Mouse (Mus musculus): ENCODE measurements around the gene Nrarp.
A peak's percentile ranks its signal among the peaks of the same experiment; 100 is the strongest.

The Nrarp gene

DNA sequence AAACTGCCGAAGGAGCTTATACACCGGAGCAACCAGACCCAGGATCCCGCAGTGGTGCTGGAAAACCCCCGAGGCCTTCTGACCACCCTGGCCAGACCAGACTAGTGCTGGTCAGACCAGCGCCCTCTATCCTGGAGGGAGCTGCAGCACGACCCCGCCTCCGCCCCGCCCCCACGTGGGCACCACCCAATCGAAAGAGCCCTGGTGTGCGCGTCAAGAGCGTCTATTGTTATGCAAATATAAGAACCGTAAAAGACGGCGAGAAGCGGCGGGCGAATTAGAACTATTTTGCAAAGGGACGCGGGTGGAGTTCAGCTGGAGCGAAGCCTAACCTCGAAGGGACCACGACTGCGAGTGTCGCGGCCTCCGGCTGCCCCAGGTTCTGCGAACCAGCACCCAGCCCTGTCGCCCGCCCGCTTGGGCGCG, at the start of gene Nrarp:
Gene Nrarp, plus strand, starts transcription at position 281 of the 426 bp plus-strand sequence.
- peak; percentile 74 for DNase-seq (ENCODE audit: low spot score)

- peak; percentile 57 for DNase-seq (ENCODE audit: low spot score)
Measured at GRCm38 (mm10) chr2:25131601-25132000, 49.0 kb upstream of the Nrarp start.

GRCm38 (mm10) chr2:25137832-25138231, 42.7 kb upstream of the Nrarp start:
- DNase-seq (ENCODE audit: low spot score), result peak; percentile 74

GRCm38 (mm10) chr2:25141185-25141584, 39.4 kb upstream of the Nrarp start:
- no peak for DNase-seq (ENCODE audit: low spot score)

DNA sequence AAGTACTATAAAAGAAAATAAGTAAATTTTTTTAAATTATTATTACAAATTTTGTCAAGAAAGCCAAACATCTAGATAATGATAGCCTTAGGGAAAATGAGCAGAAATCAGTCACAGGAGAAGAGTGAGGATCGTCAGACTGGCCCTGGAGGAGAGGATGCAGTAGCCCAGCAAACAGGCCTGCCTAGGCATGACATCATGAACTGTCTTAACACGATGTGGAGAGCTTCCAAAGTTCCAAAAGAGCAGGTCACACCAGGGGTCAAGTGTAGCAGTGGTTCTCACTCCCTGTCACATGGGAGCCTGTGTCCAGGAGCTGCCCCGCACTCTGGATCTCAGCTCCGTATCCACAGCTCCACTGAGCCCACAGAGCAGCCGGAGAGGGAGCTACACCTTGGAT, 38.6 kb upstream of the Nrarp start:
- DNase-seq (ENCODE audit: low spot score), result no peak

GRCm38 (mm10) chr2:25145346-25145745, 35.2 kb upstream of the Nrarp start:
- no peak for DNase-seq (ENCODE audit: low spot score)

DNA sequence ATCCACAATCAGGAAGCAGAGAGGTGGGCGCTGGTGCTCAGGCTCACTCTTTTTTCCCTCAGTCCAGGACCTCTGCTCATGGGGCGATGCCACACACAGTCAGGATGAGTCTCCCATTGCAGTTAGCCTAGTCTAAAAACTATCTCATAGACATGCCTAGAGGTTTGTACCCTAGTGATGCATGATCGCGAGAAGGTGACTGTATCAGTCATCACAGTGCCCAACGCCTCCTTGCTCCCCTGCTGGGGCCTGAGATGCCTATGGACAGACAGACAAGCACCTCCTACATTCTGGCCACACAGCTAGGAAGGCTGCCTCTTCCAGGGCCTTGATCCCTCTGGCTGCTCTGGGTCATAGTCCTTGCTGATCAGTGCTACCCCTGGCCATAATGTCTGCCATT, 33.2 kb upstream of the Nrarp start:
- DNase-seq (ENCODE audit: low spot score), result no peak

- DNase-seq (ENCODE audit: low spot score), result no peak
Measured at GRCm38 (mm10) chr2:25147892-25148291, 32.7 kb upstream of the Nrarp start.

- no peak for DNase-seq (ENCODE audit: low spot score)
Measured at GRCm38 (mm10) chr2:25149643-25150042, 30.9 kb upstream of the Nrarp start.

GRCm38 (mm10) chr2:25151280-25151956, 29.1 kb upstream of the Nrarp start:
- DNase-seq (ENCODE audit: low spot score), result no peak

DNA sequence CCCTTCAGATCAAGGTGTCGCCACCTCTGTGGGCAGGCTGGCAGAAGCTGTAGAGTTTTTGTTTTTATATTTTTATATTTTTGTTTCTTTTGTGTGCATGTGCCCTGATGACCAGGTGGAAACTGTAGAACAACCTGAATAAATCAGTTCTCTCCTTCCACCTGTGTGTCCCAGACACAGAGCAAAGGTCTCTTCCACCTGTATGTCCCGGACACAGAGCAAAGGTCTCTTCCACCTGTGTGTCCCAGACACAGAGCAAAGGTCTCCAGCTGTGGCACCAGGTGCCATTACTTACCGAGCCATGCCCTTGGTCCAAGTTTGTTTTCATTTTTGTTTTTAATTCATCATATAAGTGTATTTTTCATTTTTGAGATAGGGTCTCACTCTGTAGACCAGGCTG, 24.4 kb upstream of the Nrarp start:
- no peak for DNase-seq (ENCODE audit: low spot score)

- no peak for DNase-seq (ENCODE audit: low spot score)
Measured at GRCm38 (mm10) chr2:25156990-25157389, 23.6 kb upstream of the Nrarp start.

GRCm38 (mm10) chr2:25157655-25158054, 22.9 kb upstream of the Nrarp start:
- peak; percentile 65 for DNase-seq (ENCODE audit: low spot score)

- DNase-seq (ENCODE audit: low spot score), result no peak
Measured at GRCm38 (mm10) chr2:25167481-25167880, 13.1 kb upstream of the Nrarp start.

DNA sequence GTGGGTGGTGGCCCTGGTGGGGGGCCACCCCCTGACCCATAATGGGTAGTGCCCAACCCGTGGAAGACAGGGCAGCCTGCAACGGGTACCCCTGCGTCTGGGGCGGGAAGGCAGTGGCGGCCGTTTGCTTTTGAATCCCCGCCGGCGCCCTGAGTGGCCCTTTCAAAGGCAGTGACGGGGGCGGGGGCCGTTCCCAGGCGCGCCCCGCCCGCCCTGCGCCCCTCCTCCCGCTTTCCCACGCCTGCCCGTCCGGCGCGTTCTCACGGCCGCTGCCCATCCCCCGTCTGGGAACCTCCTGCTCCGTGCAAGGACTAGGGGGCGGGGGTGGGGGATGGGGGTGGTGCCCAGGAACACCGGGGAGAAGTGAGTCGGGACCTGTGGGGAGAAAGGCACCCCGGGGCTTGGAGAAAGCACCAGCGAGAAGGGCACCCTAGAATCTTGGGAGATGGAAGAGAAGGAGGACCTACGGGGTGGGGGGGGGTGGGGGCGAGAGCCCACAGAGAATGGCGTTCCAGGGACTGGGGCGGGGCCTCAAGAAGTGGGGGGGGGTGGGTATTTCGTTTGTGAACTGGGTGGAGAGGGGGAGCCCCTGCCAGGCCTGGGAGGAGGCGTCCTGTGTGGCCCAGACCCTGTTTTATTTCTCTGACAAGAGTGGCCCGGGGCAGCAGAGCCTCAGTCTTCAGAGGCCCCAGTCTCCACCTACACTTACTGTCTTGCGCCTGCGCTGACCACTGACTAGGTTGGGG, 12.5 kb upstream of the Nrarp start:
- no peak for DNase-seq (ENCODE audit: low spot score)

GRCm38 (mm10) chr2:25168665-25168978, 11.9 kb upstream of the Nrarp start:
- no peak for DNase-seq (ENCODE audit: low spot score)

DNA sequence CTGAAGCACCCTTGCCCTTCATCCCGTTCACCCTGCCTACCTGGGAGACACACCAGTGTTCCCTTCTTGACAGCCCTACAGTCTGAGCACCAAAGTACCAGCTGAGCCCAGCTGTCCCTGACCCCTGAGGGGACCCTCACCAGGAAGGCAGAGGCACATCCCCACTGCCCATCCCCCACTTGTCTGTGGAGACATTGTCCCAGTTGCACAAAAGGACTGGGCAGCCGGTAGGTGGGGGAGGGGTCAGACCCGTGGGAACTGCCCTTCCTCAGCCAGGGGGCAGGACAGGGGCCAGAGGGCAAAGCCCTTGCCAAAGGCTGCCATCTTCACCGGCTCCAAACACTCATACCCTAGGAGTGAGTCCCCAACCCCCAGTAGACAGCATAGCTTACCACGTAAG, 10.8 kb upstream of the Nrarp start:
- DNase-seq (ENCODE audit: low spot score), result no peak

DNA sequence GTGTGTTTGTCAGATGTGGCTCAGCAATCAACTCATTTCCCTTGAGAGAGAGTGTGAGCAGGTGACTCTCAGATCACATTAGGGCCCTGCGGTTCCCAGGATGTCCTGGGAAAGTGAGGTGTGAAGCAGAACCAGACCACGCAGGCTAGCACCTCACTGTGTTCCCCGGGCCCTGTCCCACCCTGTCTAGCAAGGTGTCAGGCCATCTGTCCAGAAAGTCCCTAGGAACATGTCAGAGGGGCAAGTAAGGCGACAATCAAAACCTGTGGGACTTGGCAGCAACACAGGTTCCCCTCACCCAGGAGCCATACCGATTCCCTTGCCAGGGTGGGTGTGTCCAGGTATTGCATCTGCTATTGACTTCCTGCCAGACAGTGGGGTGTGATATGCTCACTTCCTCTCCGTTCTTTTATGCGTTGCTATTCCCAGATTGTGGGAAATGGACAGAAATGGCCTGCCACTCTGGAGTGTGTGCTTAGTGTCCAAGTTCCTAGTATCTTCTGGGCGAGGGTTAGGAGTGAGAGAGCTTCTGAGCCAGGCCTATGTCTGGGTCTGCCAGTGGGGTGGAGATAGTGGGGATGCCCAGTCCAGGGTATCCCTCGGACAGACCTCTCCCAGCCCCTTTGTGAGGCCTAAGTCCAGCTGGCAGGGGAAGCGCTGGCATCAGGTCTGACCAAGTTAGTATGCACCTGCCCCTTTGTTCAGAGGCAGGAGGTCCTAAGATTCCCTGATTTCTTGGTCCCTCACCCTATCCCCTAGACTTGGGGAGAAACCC, 10.0 kb upstream of the Nrarp start:
- no peak for DNase-seq (ENCODE audit: low spot score)

- no peak for DNase-seq (ENCODE audit: low spot score)
Measured at GRCm38 (mm10) chr2:25171101-25171768, 9.3 kb upstream of the Nrarp start.

DNA sequence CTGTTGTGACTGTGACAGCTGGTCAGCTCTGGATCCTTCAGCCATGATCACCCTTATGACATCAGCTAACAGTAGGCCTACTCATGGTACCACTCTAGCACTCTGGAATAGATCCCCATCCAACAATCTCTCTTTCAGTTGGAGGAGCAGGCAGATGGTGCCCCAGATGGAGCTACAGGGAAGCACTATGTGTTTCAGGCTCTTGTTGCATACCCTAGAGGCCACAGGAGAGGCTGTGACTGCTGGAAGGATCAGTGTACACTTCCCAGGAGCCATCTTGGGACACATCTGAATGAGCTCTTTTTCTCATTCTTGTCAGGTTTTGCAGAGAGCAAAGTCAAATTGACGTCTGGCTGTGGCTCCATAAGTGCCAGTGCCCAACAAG, 8.8 kb upstream of the Nrarp start:
- no peak for DNase-seq (ENCODE audit: low spot score)

DNA sequence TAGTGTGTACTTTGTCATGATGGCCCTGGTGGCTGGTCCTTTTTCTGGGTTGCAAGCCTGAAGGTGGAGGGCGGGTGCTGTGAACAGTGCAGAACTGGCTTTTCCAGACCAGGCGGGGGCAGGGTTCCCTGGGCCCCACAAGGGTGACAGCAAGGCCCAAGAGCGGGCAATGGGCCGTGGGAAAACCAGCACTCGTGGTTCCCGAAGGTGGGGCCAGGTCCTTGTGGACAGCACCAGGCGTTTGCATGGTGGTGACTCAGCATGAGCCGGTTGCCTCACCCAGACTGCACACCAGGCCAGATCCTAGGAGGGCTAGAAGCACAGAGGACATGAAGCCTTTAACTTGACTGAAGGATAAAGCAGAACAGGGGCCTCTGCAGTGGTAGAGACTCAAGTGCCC, 7.9 kb upstream of the Nrarp start:
- no peak for DNase-seq (ENCODE audit: low spot score)

- no peak for DNase-seq (ENCODE audit: low spot score)
Measured at GRCm38 (mm10) chr2:25173821-25174220, 6.7 kb upstream of the Nrarp start.
